Mouse (Mus musculus): ENCODE measurements around the gene Gm45717.
"Not testable (repeated sequence)": the region's sequence is repeated elsewhere in the genome, so short reads cannot be mapped to it uniquely, and the experiment has no call there.

Gm45717 gene

DNA sequence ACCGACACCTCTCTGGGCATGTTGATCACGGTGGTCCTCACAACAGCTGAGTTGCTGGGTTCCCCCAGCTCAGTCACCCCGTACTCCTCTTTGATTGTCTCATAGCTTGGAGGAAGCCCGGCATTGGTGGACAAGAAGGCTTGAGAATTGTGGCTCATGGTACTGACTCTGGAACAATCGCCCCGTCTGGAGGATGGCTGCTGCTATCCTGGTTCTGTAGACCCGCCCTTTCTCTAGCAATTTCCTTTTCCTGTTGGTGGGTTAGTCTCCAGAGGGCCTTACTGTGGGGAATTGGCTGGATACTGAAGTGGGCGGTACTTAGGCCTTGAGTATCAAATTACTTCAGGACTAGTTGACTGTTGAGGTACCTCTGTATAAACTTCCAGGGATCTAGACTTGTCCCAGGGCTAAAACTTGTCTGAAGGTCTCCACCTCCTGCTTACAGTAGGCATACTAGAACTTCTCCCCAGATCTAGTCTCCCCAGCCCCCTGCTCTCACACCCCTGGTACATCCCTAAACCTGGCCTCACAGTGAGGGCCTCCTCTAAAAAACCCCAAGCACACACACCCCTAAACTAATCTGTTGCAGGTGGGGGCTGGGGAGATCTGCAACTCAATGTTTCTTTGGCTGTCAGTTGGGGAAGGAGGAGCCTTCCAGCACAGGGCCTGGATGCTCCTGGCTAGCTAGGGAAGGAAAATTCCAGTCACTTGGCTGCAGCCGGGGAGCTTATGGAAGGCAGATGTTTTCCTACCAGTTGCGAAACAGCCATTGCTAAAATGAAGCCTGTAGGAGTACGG, at the start of gene Gm45717, which contains the start of gene Ifitm2:
TSS of gene Gm45717 (minus strand) at position 180 of the 798 bp plus-strand sequence.
TSS of gene Ifitm2 (minus strand) at position 230 of the 798 bp plus-strand sequence.
- DNase-seq = no peak

DNA sequence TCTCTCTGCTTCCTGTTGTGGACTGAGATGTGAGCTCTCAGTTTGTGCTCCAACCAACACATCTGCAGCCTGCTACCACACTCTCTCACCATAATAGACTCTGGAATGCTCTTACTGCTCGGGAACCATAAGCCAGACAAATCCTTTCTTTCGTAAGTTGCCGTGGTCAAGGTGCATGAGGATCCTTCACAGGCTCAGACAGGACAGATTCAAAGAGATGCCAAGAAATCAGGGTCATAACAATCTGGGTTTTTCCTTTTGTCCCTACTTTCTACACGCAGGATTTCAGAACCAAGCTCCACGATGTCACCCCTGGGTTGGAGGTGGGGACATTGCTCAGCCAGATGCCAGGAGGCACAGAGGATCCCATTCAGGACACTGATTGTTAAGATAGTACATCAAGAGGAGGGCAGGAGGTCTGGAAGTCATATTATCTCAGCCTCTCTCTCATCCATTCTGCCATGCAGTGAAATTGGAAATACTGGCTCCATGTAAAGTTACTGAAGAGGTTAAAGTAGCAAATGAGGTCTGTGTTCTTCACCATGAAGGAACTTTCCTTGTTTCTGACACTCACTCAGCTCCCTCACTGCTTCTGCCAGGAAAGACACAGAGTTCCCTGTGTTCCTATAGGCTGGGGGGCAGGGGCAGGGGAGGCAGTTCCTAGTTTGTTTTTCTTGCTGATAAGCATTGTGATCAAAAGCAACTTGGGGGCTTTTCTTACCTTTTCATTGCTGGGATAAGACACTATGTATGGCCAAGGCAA, 47.7 kb upstream of the Gm45717 start:
- DNase-seq = no peak

DNA sequence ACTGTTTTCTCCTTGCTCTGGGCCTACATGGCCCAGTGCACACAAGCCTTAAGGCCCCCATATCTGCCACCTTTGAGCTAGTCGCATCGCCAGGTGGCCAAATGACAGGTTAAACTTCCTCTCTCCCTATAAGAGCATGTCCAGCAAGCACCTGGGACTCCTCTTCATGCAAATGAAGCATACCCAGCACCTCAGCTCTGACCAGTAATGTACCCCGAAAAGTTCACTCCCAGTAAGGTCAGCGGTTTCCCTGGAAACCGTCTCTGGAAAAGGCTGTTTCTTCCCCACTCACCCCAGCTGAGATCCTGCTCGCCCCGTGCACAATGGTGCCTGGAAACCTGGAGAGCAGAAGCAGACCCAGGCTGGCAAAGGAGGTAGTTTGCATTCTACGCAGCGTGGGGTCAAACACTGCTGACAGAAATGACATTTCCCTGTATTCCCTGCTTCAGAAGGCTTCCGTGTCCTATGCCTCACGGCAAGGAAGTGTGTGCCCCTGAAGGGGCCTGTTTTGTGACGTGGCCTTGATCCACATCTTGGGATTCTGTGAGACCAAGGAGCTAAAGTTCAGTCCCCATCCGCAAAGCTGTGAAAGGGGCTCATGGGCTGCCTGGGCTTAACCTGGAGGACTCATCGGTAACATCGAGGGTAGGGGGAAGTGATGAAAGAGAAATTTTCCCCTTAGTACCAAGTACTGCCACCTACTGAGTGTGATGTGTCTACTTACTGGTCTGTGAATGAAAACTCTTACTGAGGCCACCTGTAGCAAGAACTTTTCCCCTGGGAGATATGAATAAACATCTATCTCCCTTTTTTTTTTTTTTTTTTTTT, 45.4 kb upstream of the Gm45717 start:
- no peak for DNase-seq

DNA sequence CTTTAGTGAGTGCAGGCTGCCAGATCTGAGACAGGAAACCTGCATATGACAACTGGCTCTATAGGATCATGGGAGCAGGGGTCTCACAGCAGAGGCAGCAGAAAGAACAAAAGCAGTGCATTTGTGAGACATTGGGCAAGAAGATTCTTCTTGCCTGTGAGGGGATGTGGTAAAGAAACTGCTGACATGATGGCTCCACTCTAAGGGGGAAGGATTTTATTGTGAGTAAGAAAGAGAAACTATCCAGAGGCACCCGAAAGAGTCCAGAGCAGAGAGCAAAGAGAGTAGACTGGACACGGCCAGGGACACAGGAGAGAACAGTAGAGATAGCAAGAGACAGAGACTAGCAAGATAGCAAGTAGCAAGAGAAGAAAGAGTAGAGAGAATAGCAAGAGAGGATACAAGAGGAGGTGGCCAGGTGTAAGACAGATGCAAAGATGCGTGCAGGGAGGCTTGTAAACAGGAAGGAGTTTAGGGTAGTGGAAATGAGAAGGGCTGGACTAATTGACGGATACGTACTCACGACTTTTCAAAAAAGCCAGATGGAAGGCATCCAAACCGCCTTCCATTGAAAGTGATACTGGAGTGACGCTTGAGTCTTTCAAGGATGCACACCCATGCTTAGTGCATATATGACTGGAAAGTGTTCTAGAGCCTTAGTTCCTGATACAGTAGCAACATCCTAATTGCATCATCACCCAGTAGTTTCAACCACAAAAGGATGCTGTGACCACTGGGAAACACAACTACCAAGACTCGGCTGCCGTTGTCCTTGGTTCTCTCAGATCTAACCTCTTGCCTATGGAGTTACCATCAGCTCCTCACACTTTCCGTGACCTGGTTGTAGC, 43.3 kb upstream of the Gm45717 start:
- DNase-seq = no peak

DNA sequence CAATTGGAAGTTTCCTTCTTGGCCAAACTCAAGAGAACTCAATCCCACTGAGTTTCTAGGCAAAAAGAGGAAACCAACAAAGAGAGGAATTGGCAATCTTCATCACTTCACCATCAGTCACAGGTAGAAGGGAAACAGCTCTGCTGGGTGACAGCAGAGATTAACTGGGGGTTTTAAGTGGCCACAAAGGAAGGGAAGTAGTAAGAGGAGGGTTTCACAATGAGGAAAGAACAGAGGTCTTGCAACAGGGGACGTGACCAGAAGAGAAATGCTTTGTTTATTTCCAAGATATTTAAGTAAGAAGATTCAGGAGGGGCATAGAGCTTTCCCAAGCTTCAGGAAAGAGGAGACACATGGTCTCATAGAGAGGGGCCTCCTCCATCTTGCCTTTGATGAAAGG, 42.1 kb upstream of the Gm45717 start:
- DNase-seq = no peak

DNA sequence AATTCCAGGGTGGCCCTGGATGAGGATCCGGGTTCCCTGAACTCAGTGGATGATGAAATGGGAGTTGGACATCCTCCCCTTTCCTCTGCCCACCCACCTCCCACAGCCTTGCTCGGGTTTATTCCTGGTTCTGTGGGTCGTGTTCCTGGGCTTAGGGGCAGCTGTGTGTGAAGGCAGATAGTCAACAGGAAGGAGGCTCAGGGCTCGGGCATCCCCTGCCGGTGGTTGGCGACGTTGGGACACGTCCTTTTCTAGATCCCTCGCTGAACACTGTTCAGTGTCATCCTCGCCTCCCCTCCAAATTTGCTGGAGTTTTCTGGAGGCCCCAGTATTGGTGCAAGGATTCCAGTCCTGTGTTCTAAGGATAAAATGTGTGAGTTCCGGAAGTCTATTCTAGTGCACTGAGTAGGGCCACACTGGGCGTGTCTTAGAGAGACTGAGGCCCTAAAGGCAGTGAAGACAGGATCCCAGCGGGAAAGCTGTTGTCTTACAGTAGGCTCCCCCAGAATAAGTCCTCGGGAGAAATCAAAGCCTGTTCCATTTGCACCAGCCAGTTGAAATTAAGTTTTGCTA, 35.5 kb upstream of the Gm45717 start:
- DNase-seq = no peak

DNA sequence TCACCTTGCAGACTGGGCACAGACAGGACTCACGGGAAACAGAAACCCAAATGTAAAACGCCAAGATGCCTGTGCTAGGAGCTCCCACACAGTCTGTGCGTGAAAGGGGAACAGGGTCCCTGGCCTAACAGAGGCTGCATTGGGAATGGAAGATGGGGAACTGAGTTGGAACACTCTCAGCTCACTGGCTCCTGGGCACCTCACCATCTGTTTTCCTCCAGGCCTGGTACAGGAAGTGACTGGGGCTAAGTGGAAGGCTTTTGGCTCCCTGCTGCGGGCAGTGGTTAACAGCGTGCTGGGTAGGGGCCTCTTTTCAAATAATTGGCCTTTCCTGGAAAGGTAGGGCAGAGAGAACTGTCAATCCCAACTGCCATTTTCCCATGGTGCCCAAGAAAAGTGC, 34.9 kb upstream of the Gm45717 start:
- no peak for DNase-seq

DNA sequence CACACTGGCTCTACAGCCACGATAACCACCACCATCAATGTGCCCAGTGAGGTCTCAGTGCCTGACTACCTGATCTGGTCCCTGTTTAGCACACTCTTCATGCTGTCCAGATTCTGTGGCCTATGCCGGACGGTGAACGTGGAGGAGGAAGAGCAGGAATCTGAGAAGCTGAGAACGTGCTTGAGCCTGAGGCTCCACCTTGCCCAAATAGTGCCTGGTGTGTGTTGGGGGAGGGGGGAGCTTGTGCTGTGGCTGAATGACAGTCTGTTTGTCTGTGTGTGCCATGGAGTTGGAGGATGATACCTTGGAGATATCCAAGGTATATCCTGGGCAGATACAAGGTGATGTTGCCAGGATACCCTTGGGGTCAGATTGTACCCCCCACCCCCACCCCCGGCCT, 34.4 kb upstream of the Gm45717 start:
- DNase-seq = no peak

DNA sequence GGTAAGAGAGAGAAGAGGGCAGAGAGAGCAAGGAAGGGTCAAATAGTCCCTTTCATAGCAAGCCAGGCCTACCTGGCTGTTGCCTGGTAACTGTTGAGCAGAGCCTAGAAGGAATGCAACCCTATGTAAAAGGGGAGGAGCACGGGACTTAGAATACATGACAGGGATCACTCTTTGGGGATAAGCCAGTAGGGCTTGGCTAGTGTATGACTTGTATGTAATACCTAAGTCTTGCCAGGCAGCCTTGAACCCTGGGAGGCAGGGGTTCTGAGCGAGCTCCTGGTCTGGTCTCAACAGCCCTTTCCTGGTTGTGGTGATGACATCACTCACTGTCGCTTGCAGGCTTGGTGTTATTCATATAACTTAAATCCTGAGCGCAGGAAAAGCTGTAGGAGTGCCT, 33.3 kb upstream of the Gm45717 start:
- no peak for DNase-seq

DNA sequence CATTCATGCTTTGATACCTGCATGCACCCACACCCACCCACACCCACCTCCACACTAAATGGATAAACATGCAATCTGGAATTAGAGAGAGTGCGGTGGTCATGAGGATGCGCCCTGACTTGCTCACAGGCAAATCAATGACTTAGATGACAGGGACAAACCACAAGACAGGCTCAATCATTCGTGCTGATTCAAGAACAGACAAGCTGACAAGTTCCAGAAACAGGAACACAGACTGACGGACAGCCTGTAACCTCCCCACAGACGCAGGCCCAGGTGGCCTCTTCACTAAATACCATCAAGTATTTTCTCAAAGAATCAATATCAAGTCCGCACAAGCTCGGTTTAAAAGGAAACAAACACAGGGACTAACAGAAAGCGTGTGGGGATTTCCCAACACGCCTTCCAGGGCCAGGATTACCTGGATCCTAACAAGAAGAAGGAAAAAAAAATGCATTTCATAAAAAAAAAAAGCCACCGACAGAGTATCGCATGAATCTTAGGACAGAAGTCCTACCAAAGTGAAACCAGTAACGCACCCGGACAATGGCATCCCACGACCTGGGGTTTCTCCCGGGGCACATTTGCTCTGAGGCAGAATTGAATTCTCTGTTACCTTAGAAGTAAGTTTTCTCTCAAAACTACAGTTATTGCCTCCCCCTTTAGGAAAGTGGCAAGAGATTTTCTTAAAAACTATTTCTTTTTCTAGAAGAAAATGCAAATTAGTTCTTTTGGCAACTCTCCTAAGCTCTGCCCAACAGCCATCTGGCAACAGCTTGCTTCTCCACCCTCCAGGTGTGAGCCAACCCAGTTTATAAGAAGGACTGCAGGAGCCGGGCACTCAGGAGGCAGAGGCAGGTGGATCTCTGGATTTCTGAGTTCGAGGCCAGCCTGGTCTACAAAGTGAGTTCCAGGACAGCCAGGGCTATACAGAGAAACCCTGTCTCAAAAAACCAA, 31.7 kb upstream of the Gm45717 start:
- DNase-seq = no peak

DNA sequence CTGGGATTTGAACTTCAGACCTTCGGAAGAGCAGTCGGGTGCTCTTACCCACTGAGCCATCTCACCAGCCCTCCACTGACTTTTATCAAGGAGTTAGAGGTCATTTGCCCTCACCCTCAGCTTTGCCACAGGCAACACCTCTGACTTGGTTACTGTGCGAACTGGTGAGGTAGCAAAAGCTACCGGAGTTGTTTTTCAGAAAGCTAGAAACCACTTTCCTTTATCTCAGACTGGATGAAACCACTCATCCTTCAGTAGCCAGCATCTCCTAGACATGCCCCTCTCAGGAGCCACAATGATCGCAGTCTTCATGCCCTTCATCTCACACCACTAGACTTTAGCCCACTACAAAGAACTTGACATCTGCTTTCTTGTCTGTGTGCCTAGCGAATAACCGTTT, 27.2 kb upstream of the Gm45717 start:
- no peak for DNase-seq

DNA sequence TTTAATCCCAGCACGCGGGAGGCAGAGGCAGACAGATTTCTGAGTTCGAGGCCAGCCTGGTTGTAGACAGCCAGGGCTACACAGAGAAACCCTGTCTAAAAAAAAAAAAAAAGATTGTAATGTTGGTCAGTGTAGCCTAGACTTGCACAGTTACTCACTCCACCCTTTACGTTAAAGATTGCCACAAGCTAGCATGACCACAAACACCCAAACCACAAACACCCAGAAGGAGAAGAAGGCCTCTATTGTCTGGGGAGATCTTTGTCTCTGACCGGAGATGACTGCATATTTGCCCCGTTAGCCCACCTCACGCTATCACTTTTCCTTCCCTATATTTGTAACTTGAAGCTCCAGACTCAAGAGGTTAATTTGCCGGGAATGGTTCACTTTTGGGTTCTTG, 26.0 kb upstream of the Gm45717 start:
- DNase-seq = no peak

DNA sequence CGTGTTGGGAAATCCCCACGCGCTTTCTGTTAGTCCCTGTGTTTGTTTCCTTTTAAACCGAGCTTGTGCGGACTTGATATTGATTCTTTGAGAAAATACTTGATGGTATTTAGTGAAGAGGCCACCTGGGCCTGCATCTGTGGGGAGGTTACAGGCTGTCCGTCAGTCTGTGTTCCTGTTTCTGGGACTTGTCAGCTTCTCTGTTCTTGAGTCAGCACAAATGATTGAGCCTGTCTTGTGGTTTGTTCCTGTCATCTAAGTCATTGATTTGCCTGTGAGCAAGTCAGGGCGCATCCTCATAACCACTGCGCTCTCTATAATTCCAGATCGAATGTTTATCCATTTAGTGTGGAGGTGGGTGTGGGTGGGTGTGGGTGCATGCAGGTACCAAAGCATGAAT, 21.0 kb upstream of the Gm45717 start:
- not testable (repeated sequence) for DNase-seq

DNA sequence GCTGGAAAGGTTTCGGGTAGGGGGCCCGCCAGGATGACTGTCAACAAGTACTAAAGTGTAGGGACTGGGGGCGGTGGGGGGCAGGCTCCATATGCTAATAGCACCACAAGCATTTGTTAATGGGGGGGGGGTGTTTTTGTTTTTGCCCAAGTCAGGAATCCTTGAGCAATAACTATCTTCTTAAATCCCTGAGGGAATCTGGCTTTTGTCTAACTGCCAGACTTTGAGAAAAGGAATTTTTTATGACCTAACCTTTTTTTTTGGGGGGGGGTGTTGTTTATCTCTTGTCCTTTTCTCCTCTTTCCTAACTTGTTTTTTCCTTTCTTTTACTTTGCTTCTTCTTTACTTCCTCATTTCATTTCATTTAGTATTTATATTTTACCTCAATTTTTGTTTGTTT, 19.7 kb upstream of the Gm45717 start:
- DNase-seq = no peak

DNA sequence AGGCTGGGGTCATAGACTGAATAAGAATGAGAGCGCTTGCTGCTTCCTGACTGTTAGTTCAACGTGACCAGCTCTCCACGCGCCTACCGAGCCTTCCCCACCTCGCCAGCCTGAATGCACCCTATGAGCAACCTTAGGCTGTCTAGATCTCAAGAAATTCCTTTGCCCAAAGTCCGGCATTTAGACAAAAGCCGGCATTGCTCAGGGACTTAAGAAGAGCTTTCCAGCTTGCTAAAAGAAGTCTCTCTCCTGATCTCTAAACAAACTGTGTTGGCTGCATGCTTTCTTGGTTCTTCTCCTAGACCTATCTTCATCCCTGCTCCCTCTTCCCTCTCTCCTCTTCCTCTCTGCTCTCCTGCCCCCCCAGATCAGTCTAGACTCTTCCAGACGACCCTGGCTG, 19.2 kb upstream of the Gm45717 start:
- DNase-seq = no peak

DNA sequence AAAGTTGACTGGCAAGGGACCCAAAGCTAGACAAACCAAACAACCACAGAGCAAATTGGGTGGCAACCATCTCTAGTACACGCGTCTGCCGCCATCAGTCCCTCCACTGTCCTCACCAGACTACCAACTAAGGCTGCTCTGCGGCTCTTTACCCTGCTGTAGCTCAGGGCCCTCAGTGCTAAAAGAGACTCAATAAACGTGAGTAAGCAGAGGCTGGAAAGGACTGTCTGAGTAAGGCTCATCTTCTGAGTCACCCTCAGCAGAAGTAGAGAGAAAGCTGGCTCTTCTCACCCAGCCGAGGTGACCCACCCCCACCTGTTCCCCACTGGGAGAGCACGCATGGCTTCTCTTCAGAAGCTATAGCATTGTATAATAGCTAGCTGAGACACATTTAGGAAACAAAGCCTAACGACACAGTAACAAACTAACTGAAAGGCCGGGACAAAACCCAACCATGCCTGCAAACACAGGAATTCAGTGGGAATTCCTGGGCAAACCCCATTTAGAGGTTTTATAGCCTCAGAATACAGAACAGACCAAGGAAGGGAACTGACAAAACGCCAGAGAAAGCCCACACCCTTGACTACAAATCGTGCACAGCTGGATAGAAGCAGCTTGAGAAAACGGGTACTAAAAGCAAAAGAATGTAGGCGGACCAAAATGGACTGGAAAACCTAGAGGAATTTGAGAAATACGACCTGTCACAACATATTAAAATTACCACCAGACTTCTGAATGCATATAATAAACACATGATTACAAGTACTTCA, 17.8 kb upstream of the Gm45717 start:
- DNase-seq = no peak

DNA sequence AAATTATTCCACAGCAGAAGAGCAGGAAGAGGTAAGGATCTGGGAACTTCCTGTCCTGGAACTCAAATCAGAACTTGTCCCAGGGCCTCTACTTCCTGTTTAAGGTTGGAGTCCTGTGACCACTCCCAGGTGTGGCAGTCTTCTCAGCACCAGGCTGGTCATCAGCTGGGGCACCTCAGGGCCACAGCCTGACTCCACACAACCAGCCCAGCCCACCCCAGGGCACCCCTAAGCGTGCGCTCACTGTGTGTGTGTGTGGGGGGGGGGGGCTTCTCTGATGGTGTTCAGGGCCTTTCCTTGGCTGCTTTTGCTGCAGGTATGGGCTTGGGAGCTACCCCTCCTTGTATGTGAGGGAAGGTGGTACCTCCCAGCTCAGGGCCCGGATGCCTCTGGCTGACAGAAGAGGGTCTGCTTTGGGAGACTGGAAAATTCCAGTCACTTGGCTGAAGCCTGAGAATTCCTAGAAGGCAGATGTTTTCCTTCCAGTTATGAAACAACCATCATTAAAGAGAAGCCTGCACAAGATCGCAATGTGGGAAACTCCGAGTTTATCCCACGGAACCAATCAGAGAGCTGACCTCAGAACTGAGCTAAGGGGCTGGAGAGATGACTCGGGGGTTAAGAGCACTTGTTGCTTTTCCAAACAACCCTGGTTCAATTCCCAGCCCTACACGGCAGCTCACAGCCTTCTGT, 15.9 kb upstream of the Gm45717 start:
- DNase-seq = no peak

DNA sequence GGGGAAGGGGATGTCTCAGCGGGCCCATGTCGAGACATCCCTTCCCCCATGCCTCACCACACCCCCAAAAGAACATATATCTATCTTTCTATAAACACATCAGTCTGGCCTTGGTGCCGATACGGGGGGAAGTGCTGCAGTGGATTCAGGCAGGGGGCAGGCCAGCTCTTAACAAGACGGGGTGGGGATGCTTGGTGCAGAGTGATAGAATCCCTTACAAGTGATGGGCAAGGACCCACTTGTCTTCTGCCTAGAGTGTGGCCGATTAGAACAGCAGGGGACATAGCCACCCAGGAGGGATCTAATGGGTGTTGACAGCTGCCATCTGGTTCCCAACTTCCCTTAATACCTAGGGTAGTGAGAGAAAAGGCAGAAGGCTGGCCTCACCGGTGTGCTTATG, 15.2 kb upstream of the Gm45717 start:
- DNase-seq = no peak

DNA sequence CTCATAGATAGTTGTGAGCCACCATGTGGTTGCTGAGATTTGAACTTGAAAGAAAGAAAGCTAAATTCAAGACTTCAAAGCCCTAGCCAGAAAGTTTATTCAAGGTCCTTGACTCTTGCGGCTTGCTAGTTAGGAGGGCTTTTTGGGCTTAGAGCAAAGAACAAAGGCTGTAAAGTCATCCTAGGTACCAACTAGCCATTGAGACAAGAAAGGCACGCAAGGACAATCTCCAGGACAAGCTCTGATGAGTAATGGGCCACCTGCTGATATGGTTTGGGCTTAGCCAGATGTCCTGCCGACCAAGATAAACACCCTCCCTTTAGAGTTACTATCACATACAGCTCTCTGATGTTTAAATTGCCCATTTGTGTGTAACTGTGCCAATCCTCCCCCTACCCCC, 13.0 kb upstream of the Gm45717 start:
- DNase-seq = not testable (repeated sequence)

Data from cerebellum, postnatal 25 days (tissue).